Mouse (Mus musculus): Measurements from ENCODE around the gene Ovol1. TPM values are rescaled to one million over a fixed set of nuclear protein-coding genes. Genes with fewer than 3 reads are reported as not detected.

Gene Ovol1
- polyA plus RNA-seq, 1 experiment from 2014 or later: 19.2 TPM

GRCm38 (mm10) chr19:5570353-5571246, 10.2 kb upstream of the Ovol1 start:
- Histone ChIP-seq H3K4me3 (ENCODE audit: low read depth, low read length) (no peak overlapping the region), H3K9ac (ENCODE audit: low read depth, low read length) (no peak overlapping the region), H3K4me2 (replicated peaks; ENCODE audit: low read depth) (no peak overlapping the region; the same call in 1 of the 2 replicates), H3K27ac (ENCODE audit: low read depth, low read length) (no peak overlapping the region), H3K36me3 (ENCODE audit: control insufficient read depth, insufficient read depth) (peaks cover 27% of the 10 kb centered on the region), H3K27me3 (replicated peaks; ENCODE audit: control insufficient read depth, insufficient read depth, low read length) (no peaks in the 10 kb centered on the region), H3K9me3 (ENCODE audit: control insufficient read depth) (no peaks in the 10 kb centered on the region), H3K4me1 (replicated peaks; ENCODE audit: control insufficient read depth, insufficient read depth, low read length) (0 out of 2 replicates have a peak, but pooled peaks cover 9% of the 10 kb centered on the region)
- ATAC-seq: no peak
- no peak for TF ChIP-seq CTCF (IDR thresholded peaks at IDR 0.05; ENCODE audit: low read depth)
- WGBS: 90% methylated on average over 32 of the region's 32 CpGs

- Histone ChIP-seq H3K4me1 (replicated peaks; ENCODE audit: control insufficient read depth, insufficient read depth, low read length) (0 out of 2 replicates have a peak, but pooled peaks cover 9% of the 10 kb centered on the region), H3K36me3 (ENCODE audit: control insufficient read depth, insufficient read depth) (peaks cover 27% of the 10 kb centered on the region), H3K9ac (ENCODE audit: low read depth, low read length) (no peak overlapping the region), H3K27ac (ENCODE audit: low read depth, low read length) (0 out of 2 replicates have a peak overlapping the region, but pooled peaks have one; percentile 6), H3K4me3 (ENCODE audit: low read depth, low read length) (no peak overlapping the region), H3K27me3 (replicated peaks; ENCODE audit: control insufficient read depth, insufficient read depth, low read length) (no peaks in the 10 kb centered on the region), H3K4me2 (replicated peaks; ENCODE audit: low read depth) (peak overlapping the region; percentile 95), H3K9me3 (ENCODE audit: control insufficient read depth) (no peaks in the 10 kb centered on the region)
- 83% methylated on average over 10 of the region's 10 CpGs for WGBS
- TF ChIP-seq CTCF (IDR thresholded peaks at IDR 0.05; ENCODE audit: low read depth): no peak
- no peak for ATAC-seq
Measured at GRCm38 (mm10) chr19:5569521-5569920, 9.1 kb upstream of the Ovol1 start.

- Histone ChIP-seq H3K4me1 (replicated peaks; ENCODE audit: control insufficient read depth, insufficient read depth, low read length) (0 out of 2 replicates have a peak, but pooled peaks cover 9% of the 10 kb centered on the region), H3K4me3 (ENCODE audit: low read depth, low read length) (peak overlapping the region; percentile 74), H3K9ac (ENCODE audit: low read depth, low read length) (peak overlapping the region; percentile 60), H3K36me3 (ENCODE audit: control insufficient read depth, insufficient read depth) (peaks cover 27% of the 10 kb centered on the region), H3K4me2 (replicated peaks; ENCODE audit: low read depth) (peak overlapping the region; percentile 95), H3K9me3 (ENCODE audit: control insufficient read depth) (no peaks in the 10 kb centered on the region), H3K27me3 (replicated peaks; ENCODE audit: control insufficient read depth, insufficient read depth, low read length) (no peaks in the 10 kb centered on the region), H3K27ac (ENCODE audit: low read depth, low read length) (peak overlapping the region; percentile 94; the same call in 1 of the 2 replicates)
- no peak for ATAC-seq
- TF ChIP-seq CTCF (IDR thresholded peaks at IDR 0.05; ENCODE audit: low read depth): peak; percentile 93
- 5% methylated on average over 27 of the region's 27 CpGs for WGBS
Measured at GRCm38 (mm10) chr19:5568470-5569140, 8.2 kb upstream of the Ovol1 start.

- Histone ChIP-seq H3K27ac (ENCODE audit: low read depth, low read length) (peak within 1 kb of the TSS; percentile 94), H3K9ac (ENCODE audit: low read depth, low read length) (peak within 1 kb of the TSS; percentile 60), H3K4me2 (replicated peaks; ENCODE audit: low read depth) (peak within 1 kb of the TSS; percentile 95), H3K4me1 (replicated peaks; ENCODE audit: control insufficient read depth, insufficient read depth, low read length) (0 out of 2 replicates have a peak, but pooled peaks cover 9% of the 10 kb centered on the region), H3K27me3 (replicated peaks; ENCODE audit: control insufficient read depth, insufficient read depth, low read length) (no peaks in the 10 kb centered on the region), H3K4me3 (ENCODE audit: low read depth, low read length) (peak within 1 kb of the TSS; percentile 74), H3K9me3 (ENCODE audit: control insufficient read depth) (no peaks in the 10 kb centered on the region), H3K36me3 (ENCODE audit: control insufficient read depth, insufficient read depth) (peaks cover 27% of the 10 kb centered on the region)
- peak; percentile 87 for ATAC-seq
- WGBS: under 1% methylated on average over 90 of the region's 102 CpGs
- peak; percentile 99 for TF ChIP-seq CTCF (IDR thresholded peaks at IDR 0.05; ENCODE audit: low read depth)
Measured at GRCm38 (mm10) chr19:5567534-5568469, 7.4 kb upstream of the Ovol1 start, which contains the start of gene Ap5b1. TSS of gene Ap5b1 (plus strand) at chr19:5568025.

- no peaks in the 10 kb centered on the region for H3K9me3 ChIP-seq (ENCODE audit: control insufficient read depth)
- H3K36me3 ChIP-seq (ENCODE audit: control insufficient read depth, insufficient read depth): peaks cover 27% of the 10 kb centered on the region
- TF ChIP-seq CTCF (IDR thresholded peaks at IDR 0.05; ENCODE audit: low read depth): no peak
- 0 out of 2 replicates have a peak, but pooled peaks cover 9% of the 10 kb centered on the region for H3K4me1 ChIP-seq (replicated peaks; ENCODE audit: control insufficient read depth, insufficient read depth, low read length)
- 2% methylated on average over 26 of the region's 26 CpGs for WGBS
- peak overlapping the region; percentile 60 for H3K9ac ChIP-seq (ENCODE audit: low read depth, low read length)
- peak; percentile 15 for ATAC-seq
- H3K4me2 ChIP-seq (replicated peaks; ENCODE audit: low read depth): peak overlapping the region; percentile 95
- peak overlapping the region; percentile 94 for H3K27ac ChIP-seq (ENCODE audit: low read depth, low read length)
- H3K4me3 ChIP-seq (ENCODE audit: low read depth, low read length): peak overlapping the region; percentile 74
- no peaks in the 10 kb centered on the region for H3K27me3 ChIP-seq (replicated peaks; ENCODE audit: control insufficient read depth, insufficient read depth, low read length)
Measured at GRCm38 (mm10) chr19:5567180-5567533, 6.7 kb upstream of the Ovol1 start.
